Mouse (Mus musculus): ENCODE data around the gene Ak5.
"Not testable (repeated sequence)": the region's sequence is repeated elsewhere in the genome, so short reads cannot be mapped to it uniquely, and the experiment has no call there.

The Ak5 gene

GRCm38 (mm10) chr3:152668239-152668638 lies at the start of gene Ak5:
Gene Ak5 (minus strand): TSS chr3:152668360.
- in situ Hi-C loops (cut with MboI, MseI) = no loop called here

GRCm38 (mm10) chr3:152713991-152714902 lies 46.1 kb upstream of the Ak5 start, which contains the start of gene Pigk:
Gene Pigk (plus strand): TSS chr3:152714100.
- in situ Hi-C loops (cut with MboI, MseI) = no loop called here

- in situ Hi-C loops (cut with MboI, MseI) = no loop called here
Observed at GRCm38 (mm10) chr3:152712957-152713356, 44.8 kb upstream of the Ak5 start.

GRCm38 (mm10) chr3:152709936-152710335 lies 41.8 kb upstream of the Ak5 start:
- in situ Hi-C loops (cut with MboI, MseI) = no loop called here

- in situ Hi-C loops (cut with MboI, MseI) = no loop called here
Observed at GRCm38 (mm10) chr3:152707321-152707823, 39.2 kb upstream of the Ak5 start.

GRCm38 (mm10) chr3:152706901-152707300 lies 38.7 kb upstream of the Ak5 start:
- in situ Hi-C loops (cut with MboI, MseI) = no loop called here

- in situ Hi-C loops (cut with MboI, MseI) = no loop called here
Observed at GRCm38 (mm10) chr3:152705826-152706225, 37.7 kb upstream of the Ak5 start.

GRCm38 (mm10) chr3:152702274-152702843 lies 34.2 kb upstream of the Ak5 start:
- in situ Hi-C loops (cut with MboI, MseI) = no loop called here

- in situ Hi-C loops (cut with MboI, MseI) = not testable (repeated sequence)
Observed at GRCm38 (mm10) chr3:152701536-152701935, 33.4 kb upstream of the Ak5 start.

- in situ Hi-C loops (cut with MboI, MseI) = no loop called here
Observed at GRCm38 (mm10) chr3:152699261-152699660, 31.1 kb upstream of the Ak5 start.

GRCm38 (mm10) chr3:152698017-152698416 lies 29.9 kb upstream of the Ak5 start:
- in situ Hi-C loops (cut with MboI, MseI) = no loop called here

- in situ Hi-C loops (cut with MboI, MseI) = no loop called here
Observed at GRCm38 (mm10) chr3:152694950-152695349, 26.8 kb upstream of the Ak5 start.

GRCm38 (mm10) chr3:152689105-152689504 lies 20.9 kb upstream of the Ak5 start:
- in situ Hi-C loops (cut with MboI, MseI) = no loop called here

GRCm38 (mm10) chr3:152688532-152688931 lies 20.4 kb upstream of the Ak5 start:
- in situ Hi-C loops (cut with MboI, MseI) = no loop called here

GRCm38 (mm10) chr3:152674663-152675062 lies 6.5 kb upstream of the Ak5 start:
- in situ Hi-C loops (cut with MboI, MseI) = no loop called here

- in situ Hi-C loops (cut with MboI, MseI) = no loop called here
Observed at GRCm38 (mm10) chr3:152669783-152670182, 1.6 kb upstream of the Ak5 start.

GRCm38 (mm10) chr3:152668793-152669192 lies 633 bp upstream of the Ak5 start:
- in situ Hi-C loops (cut with MboI, MseI) = no loop called here

GRCm38 (mm10) chr3:152667356-152668211 lies 576 bp downstream of the Ak5 start:
- in situ Hi-C loops (cut with MboI, MseI) = no loop called here

GRCm38 (mm10) chr3:152666991-152667355 lies 1.2 kb downstream of the Ak5 start:
- in situ Hi-C loops (cut with MboI, MseI) = no loop called here

GRCm38 (mm10) chr3:152658592-152658991 lies 9.6 kb downstream of the Ak5 start:
- in situ Hi-C loops (cut with MboI, MseI) = no loop called here

- in situ Hi-C loops (cut with MboI, MseI) = no loop called here
Observed at GRCm38 (mm10) chr3:152651991-152652390, 16.2 kb downstream of the Ak5 start.

- in situ Hi-C loops (cut with MboI, MseI) = no loop called here
Observed at GRCm38 (mm10) chr3:152644610-152645009, 23.6 kb downstream of the Ak5 start.
